Mouse (Mus musculus) forebrain, embryonic 12.5 days (tissue): ENCODE results near the gene Tbcc. TPM values are rescaled to one million over a fixed set of nuclear protein-coding genes. Genes with fewer than 3 reads are reported as not detected.

Experiments used
- ATAC-seq: fragments of 200-750 bp; cut with Nextera tagmentation; 2 replicates; pipeline ENCODE4 v1.8.0; 2017; ENCODE audit warnings: moderate TSS enrichment; ENCODE audit not compliant: low FRiP score
- H3K27ac ChIP-seq: fragments of 300-500 bp; sonication (generic); 2 replicates; pipeline ENCODE4 v1.5.1; 2016; ENCODE audit warnings: mild to moderate bottlenecking
- H3K27me3 ChIP-seq: fragments of 300-500 bp; sonication (generic); 2 replicates; pipeline ENCODE4 v1.6.1; 2016; ENCODE audit warnings: mild to moderate bottlenecking
- H3K36me3 ChIP-seq: fragments of 300-500 bp; sonication (generic); replicated peaks from 2 replicates; pipeline ENCODE4 v1.6.1; 2016; ENCODE audit warnings: mild to moderate bottlenecking
- H3K4me1 ChIP-seq: fragments of 300-500 bp; sonication (generic); 2 replicates; pipeline ENCODE4 v1.6.1; 2016
- H3K4me2 ChIP-seq: fragments of 300-500 bp; sonication (generic); 2 replicates; pipeline ENCODE4 v1.6.1; 2016; ENCODE audit warnings: mild to moderate bottlenecking, moderate library complexity
- H3K4me3 ChIP-seq: fragments of 300-500 bp; sonication (generic); replicated peaks from 2 replicates; pipeline ENCODE4 v1.5.1; 2016; ENCODE audit warnings: mild to moderate bottlenecking
- H3K9ac ChIP-seq: fragments of 300-500 bp; sonication (generic); 2 replicates; pipeline ENCODE4 v1.6.1; 2016; ENCODE audit warnings: mild to moderate bottlenecking
- H3K9me3 ChIP-seq: fragments of 300-500 bp; sonication (generic); 2 replicates; pipeline ENCODE4 v1.6.1; 2016
- WGBS: fragments of 180-500 bp; shearing (Covaris S2); methylation state at CpG from one replicate; pipeline ENCODE4 v1.1.7; 2016; 5-methylcytosine and 5-hydroxymethylcytosine counted together
- polyA plus RNA-seq: library from polyadenylated mRNA; unstranded; fragments of >200 nt; fragmentation: Nextera tagmentation; extraction: Ambion mirVana; gene quantifications from 2 replicates; pipeline ENCODE4 v1.2.1, GENCODE M21; 2016

The Tbcc gene
- polyA plus RNA-seq, 1 experiment from 2014 or later: 67.3 TPM

DNA sequence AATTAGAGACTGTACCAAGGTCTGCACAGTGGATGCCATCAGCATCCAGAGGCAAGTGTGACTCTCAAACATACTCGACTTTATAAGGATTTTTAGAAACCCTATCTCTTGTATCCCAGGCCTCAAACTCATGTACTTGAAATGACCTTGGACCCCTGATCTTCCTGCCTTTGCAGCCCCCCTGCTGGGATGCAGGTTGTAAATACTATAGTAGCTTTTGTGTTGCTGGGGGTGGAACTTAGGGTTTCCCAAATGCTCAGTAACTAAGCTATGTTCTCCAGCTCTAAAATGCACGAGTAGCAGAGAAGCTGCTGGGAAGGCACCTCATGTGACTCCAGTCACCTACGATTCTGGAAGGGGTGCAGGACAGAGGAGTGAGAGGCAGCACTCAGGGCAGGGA is 36.5 kb downstream of the Tbcc start:
- Histone ChIP-seq H3K27me3 (no peaks in the 10 kb centered on the region), H3K9ac (no peak overlapping the region), H3K9me3 (no peaks in the 10 kb centered on the region), H3K4me1 (no peaks in the 10 kb centered on the region), H3K4me3 (no peak overlapping the region), H3K36me3 (peaks cover 37% of the 10 kb centered on the region), H3K27ac (no peak overlapping the region), H3K4me2 (no peak overlapping the region)
- 80% methylated on average over 3 of the region's 3 CpGs for WGBS
- no peak for ATAC-seq

GRCm38 (mm10) chr17:46927781-46928180 is 37.3 kb downstream of the Tbcc start:
- peaks cover 45% of the 10 kb centered on the region for H3K36me3 ChIP-seq
- no peak for ATAC-seq
- no peaks in the 10 kb centered on the region for H3K9me3 ChIP-seq
- no peaks in the 10 kb centered on the region for H3K27me3 ChIP-seq
- WGBS: 94% methylated on average over 5 of the region's 5 CpGs
- no peak overlapping the region for H3K9ac ChIP-seq
- no peak overlapping the region for H3K4me2 ChIP-seq
- no peaks in the 10 kb centered on the region for H3K4me1 ChIP-seq
- no peak overlapping the region for H3K27ac ChIP-seq
- no peak overlapping the region for H3K4me3 ChIP-seq

DNA sequence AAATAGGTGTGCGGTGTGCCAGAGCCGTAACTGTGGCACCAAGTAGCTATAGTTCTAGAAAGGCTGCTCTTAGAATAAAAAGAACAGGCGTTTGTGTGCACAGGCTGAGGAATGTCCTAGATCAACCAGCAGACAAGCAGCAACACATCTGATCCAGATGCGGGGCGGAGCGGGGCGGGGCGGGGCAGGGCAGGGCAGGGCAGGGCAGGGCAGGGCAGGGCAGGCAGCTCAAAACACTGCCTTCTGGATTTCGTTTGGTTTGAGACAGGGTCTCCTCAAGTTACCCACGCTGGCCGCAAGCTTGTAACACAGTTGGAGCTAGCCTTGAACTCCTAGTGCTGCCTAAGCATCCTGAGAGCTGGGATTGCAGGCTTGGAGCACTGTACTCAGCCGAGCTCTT is 38.8 kb downstream of the Tbcc start:
- H3K36me3 ChIP-seq: peaks cover 60% of the 10 kb centered on the region
- ATAC-seq: no peak
- H3K27ac ChIP-seq: no peak overlapping the region
- no peaks in the 10 kb centered on the region for H3K4me1 ChIP-seq
- 81% methylated on average over 12 of the region's 12 CpGs for WGBS
- H3K4me3 ChIP-seq: no peak overlapping the region
- H3K9me3 ChIP-seq: no peaks in the 10 kb centered on the region
- no peak overlapping the region for H3K4me2 ChIP-seq
- H3K9ac ChIP-seq: no peak overlapping the region
- no peaks in the 10 kb centered on the region for H3K27me3 ChIP-seq

GRCm38 (mm10) chr17:46929897-46930296 is 39.4 kb downstream of the Tbcc start:
- Histone ChIP-seq H3K9ac (no peak overlapping the region), H3K36me3 (peaks cover 66% of the 10 kb centered on the region), H3K27ac (no peak overlapping the region), H3K4me2 (no peak overlapping the region), H3K4me3 (no peak overlapping the region), H3K4me1 (no peaks in the 10 kb centered on the region), H3K27me3 (no peaks in the 10 kb centered on the region), H3K9me3 (no peaks in the 10 kb centered on the region)
- WGBS: 95% methylated on average over 7 of the region's 7 CpGs
- no peak for ATAC-seq

DNA sequence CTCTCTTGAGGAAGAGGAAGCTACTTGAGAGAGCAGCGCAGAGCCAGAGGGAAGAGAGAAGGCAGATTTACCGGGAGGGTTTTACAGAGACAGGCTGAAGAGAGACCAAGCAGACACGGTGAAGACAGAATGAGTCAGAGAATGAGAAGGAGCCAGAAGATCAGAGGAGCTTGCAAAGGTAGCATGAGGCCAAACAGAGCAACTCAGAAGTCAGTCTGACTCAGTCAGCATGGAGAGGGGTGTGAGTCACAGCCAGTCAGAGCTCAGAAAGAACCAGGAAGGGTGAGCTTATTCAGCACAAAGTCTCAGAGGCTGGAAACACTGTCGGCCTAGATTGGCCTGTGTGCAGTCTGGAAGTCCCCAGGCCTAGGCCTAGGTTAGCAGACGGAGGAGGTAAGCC is 42.5 kb downstream of the Tbcc start:
- WGBS: 97% methylated on average over 5 of the region's 5 CpGs
- H3K9me3 ChIP-seq: no peaks in the 10 kb centered on the region
- no peak overlapping the region for H3K27ac ChIP-seq
- no peak overlapping the region for H3K9ac ChIP-seq
- no peak for ATAC-seq
- no peak overlapping the region for H3K4me3 ChIP-seq
- no peaks in the 10 kb centered on the region for H3K27me3 ChIP-seq
- H3K4me1 ChIP-seq: no peaks in the 10 kb centered on the region
- H3K4me2 ChIP-seq: no peak overlapping the region
- H3K36me3 ChIP-seq: peaks cover 97% of the 10 kb centered on the region

- Histone ChIP-seq H3K4me1 (no peaks in the 10 kb centered on the region), H3K9ac (no peak overlapping the region), H3K4me2 (no peak overlapping the region), H3K4me3 (no peak overlapping the region), H3K9me3 (no peaks in the 10 kb centered on the region), H3K27me3 (no peaks in the 10 kb centered on the region), H3K27ac (no peak overlapping the region), H3K36me3 (peaks cover 100% of the 10 kb centered on the region)
- WGBS: 83% methylated on average over 19 of the region's 19 CpGs
- ATAC-seq: no peak
These were observed 43.3 kb downstream of the Tbcc start for GRCm38 (mm10) chr17:46933557-46934348.

GRCm38 (mm10) chr17:46940461-46940860 is 50.0 kb downstream of the Tbcc start:
- WGBS: 93% methylated on average over 8 of the region's 8 CpGs
- ATAC-seq: no peak

More at GRCm38 (mm10) chr17:46940461-46940860, 50.0 kb downstream of the Tbcc start:
- H3K27me3 ChIP-seq: no peaks in the 10 kb centered on the region
- H3K4me3 ChIP-seq: no peak overlapping the region
- H3K4me2 ChIP-seq: no peak overlapping the region
- H3K9ac ChIP-seq: no peak overlapping the region
- peaks cover 96% of the 10 kb centered on the region for H3K36me3 ChIP-seq
- no peaks in the 10 kb centered on the region for H3K4me1 ChIP-seq
- no peak overlapping the region for H3K27ac ChIP-seq
- H3K9me3 ChIP-seq: no peaks in the 10 kb centered on the region

Other genes with a start within 250 kb of the Tbcc start
- gene Klc4, start 244.7 kb upstream of the Tbcc start, polyA plus RNA-seq: 39.0 and 42.5 TPM in 2 replicates
- gene Mrpl2, start 244.5 kb upstream of the Tbcc start, polyA plus RNA-seq: 76.6 and 102 TPM in 2 replicates
- 46.5 and 47.8 TPM in 2 replicates for gene Cul7, start 240.3 kb upstream of the Tbcc start, polyA plus RNA-seq
- 54.4 and 57.6 TPM in 2 replicates for gene Rrp36, start 216.3 kb upstream of the Tbcc start, polyA plus RNA-seq
- 156 and 158 TPM in 2 replicates for gene Mea1, start 211.9 kb upstream of the Tbcc start, polyA plus RNA-seq
- gene Klhdc3, start 209.8 kb upstream of the Tbcc start, polyA plus RNA-seq: 131 and 137 TPM in 2 replicates
- gene Ppp2r5d, start 185.6 kb upstream of the Tbcc start, polyA plus RNA-seq: 111 and 124 TPM in 2 replicates
- 28.7 and 29.3 TPM in 2 replicates for gene Pex6, start 179.2 kb upstream of the Tbcc start, polyA plus RNA-seq
- 0.54 and 0.91 TPM in 2 replicates for gene Gnmt, start 161.5 kb upstream of the Tbcc start, polyA plus RNA-seq
- 56.6 and 57.3 TPM in 2 replicates for gene Cnpy3, start 138.5 kb upstream of the Tbcc start, polyA plus RNA-seq
- 0.24 and 0.36 TPM in 2 replicates for gene Ptcra, start 127.0 kb upstream of the Tbcc start, polyA plus RNA-seq
- gene 2310039H08Rik, start 118.0 kb upstream of the Tbcc start, polyA plus RNA-seq: 57.2 and 61.2 TPM in 2 replicates
- gene Rpl7l1, start 108.0 kb upstream of the Tbcc start, polyA plus RNA-seq: 154 and 178 TPM in 2 replicates
- gene Bicral, start 32.2 kb upstream of the Tbcc start, polyA plus RNA-seq: 7.1 and 7.5 TPM in 2 replicates
- not detected in 2 replicates for gene Prph2, start 19.8 kb downstream of the Tbcc start, polyA plus RNA-seq
- gene Ubr2, start 119.9 kb downstream of the Tbcc start, polyA plus RNA-seq: 21.0 and 21.8 TPM in 2 replicates